Mouse (Mus musculus) kidney, adult 10 weeks (tissue): ENCODE results near the gene Jag2. TPM values are rescaled to one million over a fixed set of nuclear protein-coding genes. Genes with fewer than 3 reads are reported as not detected.

Source experiments
- polyA plus RNA-seq: library from polyadenylated mRNA; stranded (reverse); fragments of 350-450 nt; fragmentation: Illumina TruSeq; extraction: RNeasy Lipid Tissue Mini Kit (QIAGEN cat#74804); gene quantifications from one replicate; pipeline ENCODE4 v1.2.3, GENCODE M21; 2014; ENCODE audit warnings: low read depth, low replicate concordance

Gene Jag2
- 0.12 TPM for polyA plus RNA-seq

DNA sequence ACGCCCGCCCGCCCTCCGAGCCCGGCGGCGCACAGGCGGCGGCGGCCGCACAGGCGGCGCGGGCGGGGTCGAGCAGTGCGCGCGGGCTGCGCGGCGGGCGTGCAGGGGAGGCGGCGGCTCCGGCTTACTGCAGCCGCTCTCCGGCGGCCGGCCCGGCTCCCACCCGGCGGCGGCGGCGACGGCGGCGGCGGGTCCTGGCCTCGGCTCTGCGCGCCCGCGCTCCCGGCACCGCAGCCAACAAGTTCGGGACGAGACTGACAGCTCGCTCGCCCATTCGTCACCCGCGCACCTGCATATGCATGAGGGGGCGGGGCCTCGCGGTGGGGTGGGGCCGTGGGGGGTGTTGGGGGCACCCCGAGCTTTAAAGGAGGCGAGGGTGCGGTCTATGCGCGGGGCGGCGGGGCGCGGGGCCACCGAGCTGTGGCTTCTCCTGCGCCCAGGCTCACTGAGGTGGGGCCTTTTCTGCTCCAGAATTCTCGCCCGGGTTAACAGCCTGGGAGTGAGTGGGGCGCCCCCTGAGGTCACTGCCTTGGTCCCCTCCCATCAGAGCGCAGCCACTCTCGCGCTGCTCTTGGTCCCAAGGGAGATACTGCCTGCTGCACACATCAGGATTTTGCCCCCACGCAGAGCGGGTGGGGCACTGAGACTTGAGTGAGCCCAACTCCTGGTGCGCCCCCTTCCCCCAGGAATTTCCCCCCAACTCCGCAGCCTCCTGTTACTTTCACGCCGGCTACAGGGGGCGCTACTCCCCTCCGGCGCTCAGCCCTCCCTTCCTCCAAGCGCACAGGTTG lies at the start of gene Jag2:
TSS of gene Jag2 (minus strand) at position 215 of the 791 bp plus-strand sequence.

DNA sequence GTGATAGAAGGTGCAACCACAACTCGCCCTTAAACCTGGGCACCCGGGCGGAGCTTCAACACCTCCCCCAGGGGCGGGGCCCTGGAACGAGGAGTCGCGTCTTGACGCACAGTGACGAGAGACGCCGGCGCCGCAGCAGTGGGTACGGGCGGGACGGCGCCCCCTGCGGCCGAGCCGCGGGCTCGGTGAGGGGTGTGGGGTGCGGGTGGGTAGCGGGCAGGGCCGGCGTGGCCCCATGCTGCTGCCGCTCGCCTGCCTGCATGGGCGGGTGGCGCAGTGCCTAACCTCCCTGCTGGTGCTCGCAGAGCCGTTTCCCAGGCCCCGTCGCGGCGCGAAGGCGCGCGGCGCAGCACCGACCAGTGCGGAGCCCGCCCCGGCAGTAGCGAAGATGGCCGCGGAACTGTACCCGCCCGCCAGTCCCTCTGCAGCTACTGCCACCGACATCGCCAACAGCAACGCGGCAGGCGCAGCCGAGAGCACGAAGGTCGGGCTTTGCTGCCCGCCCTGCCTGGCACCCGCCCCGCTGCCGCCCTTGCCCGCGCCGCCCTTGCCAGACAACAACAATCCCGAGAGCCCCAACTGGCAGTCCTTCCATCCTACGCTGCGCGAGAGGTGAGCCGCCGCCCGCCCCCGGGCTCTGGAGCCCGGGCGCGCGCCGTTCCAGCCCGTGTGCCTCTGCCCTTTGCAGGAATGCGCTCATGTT lies 46.9 kb upstream of the Jag2 start, which contains the start of gene Btbd6:
TSS of gene Btbd6 (plus strand) at position 112 of the 703 bp plus-strand sequence.

DNA sequence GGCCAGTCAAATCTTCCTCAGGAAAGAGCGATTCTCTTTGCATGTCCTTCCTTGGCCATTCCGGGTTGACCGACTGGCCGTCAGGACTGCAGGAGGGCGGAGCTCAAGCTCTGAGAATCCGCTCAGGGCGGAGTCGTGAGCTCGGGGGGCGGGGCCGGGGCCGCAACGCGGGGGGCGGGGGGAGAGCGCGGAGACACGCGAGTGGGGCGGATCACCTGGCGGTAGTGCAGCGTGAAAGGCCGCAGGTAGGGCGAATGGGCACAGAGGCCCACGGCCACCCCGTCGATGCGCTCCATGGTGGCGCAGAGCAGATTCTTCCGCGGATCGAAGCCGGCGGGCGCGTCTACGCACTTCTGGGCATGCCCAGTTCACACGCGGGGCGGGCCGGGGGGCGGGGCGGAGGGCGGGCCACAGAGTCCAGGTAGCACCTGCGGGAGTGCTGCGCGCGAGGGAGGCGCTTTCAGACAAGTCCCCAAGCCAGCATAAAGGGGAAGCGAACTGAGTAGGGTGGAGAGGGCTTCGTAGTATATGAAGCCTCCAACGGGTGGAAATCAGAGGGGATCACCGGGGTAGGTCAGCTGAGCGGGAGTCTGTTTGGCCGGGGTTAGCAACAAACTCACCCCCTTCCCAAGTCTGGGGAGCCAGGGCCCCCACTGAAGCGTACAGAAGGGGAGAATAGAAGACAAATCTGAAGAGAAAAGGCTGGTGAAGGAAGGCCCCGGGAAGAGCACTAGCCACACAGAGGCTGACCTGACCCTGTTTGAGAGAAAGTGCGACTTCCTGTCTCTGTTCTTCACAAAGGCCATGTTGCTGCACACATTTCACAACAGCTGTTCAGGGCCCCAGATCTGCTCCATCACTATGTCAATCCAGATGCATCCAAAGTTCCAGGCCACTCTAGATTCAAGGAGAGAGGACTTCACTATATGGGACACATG lies 12.5 kb upstream of the Jag2 start, which contains the start of gene Nudt14:
TSS of gene Nudt14 (minus strand) at position 349 of the 938 bp plus-strand sequence.

DNA sequence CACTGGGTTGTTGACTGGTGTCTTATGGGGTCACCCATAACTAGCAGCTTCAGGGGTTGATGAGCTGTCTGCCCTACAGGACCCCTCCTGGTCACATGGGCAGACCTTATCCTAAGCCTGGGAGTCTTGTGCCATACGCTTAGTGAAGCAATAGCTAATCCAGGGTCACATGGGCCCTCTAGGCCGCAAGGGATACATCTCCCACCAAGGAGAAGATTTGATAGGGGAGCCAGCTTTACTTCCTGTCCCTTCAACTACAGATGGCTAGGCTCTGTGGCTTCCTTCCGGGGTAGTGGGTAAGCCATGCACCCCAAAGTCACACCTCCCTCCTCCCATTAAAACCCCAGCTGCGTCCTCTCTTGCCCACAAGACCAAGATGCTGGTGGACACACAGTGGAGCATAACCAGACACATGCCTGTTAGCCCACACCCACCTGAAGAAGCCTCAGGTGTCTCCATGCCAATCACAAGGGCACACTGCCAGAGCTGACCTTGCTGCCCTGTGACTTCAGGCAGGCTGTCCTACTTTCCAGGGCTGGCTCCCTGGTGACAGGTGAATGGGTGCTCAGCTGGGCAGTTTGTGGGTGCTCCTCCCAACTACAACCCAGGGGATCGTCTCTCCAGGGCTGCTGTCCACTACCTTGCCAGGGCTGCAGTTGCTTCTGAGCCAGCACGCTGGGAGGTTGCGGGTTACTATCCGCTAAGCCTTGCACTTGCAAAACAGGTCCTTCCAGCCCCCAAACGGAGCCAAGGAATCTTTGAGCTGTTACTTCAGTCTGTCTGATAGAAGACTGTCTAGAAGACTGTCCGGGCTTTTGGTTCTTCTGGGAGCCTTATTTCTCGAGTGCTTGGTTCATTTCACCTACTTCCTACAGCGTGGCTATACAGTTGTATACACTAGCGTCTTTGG lies 61.1 kb downstream of the Jag2 start, which contains the start of gene Gpr132:
TSS of gene Gpr132 (minus strand) at position 51 of the 910 bp plus-strand sequence.

Other genes with a start within 250 kb of the Jag2 start
- gene Cep170b, start 209.3 kb downstream of the Jag2 start, polyA plus RNA-seq: 23.6 TPM
- 0.20 TPM for gene Pld4, start 169.1 kb downstream of the Jag2 start, polyA plus RNA-seq
- 0.16 TPM for gene Ahnak2, start 127.1 kb downstream of the Jag2 start, polyA plus RNA-seq
- 5.5 TPM for gene Clba1, start 120.8 kb downstream of the Jag2 start, polyA plus RNA-seq
- 3.3 TPM for gene Cdca4, start 100.4 kb downstream of the Jag2 start, polyA plus RNA-seq
- not detected for gene Gpr132, start 61.5 kb downstream of the Jag2 start, polyA plus RNA-seq
- gene Nudt14, start 12.3 kb upstream of the Jag2 start, polyA plus RNA-seq: 0.44 TPM
- gene Btbd6, start 46.7 kb upstream of the Jag2 start, polyA plus RNA-seq: 1.3 TPM
- 14.1 TPM for gene Brf1, start 70.9 kb upstream of the Jag2 start, polyA plus RNA-seq
- 6.4 TPM for gene Pacs2, start 84.7 kb upstream of the Jag2 start, polyA plus RNA-seq
- gene Tex22, start 144.7 kb upstream of the Jag2 start, polyA plus RNA-seq: not detected
- 5.8 TPM for gene Mta1, start 168.5 kb upstream of the Jag2 start, polyA plus RNA-seq
- not detected for gene Crip2, start 210.5 kb upstream of the Jag2 start, polyA plus RNA-seq
- gene Crip1, start 216.5 kb upstream of the Jag2 start, polyA plus RNA-seq: not detected
- not detected for gene Tedc1, start 226.6 kb upstream of the Jag2 start, polyA plus RNA-seq